Mouse (Mus musculus) forebrain, embryonic 12.5 days (tissue): Measurements from ENCODE around the gene Szt2. TPM values are rescaled to one million over a fixed set of nuclear protein-coding genes. Genes with fewer than 3 reads are reported as not detected.

Source experiments
- ATAC-seq: fragments of 200-750 bp; cut with Nextera tagmentation; 2 replicates; pipeline ENCODE4 v1.8.0; 2017; ENCODE audit warnings: moderate TSS enrichment; ENCODE audit not compliant: low FRiP score
- H3K27ac ChIP-seq: fragments of 300-500 bp; sonication (generic); 2 replicates; pipeline ENCODE4 v1.5.1; 2016; ENCODE audit warnings: mild to moderate bottlenecking
- H3K27me3 ChIP-seq: fragments of 300-500 bp; sonication (generic); 2 replicates; pipeline ENCODE4 v1.6.1; 2016; ENCODE audit warnings: mild to moderate bottlenecking
- H3K36me3 ChIP-seq: fragments of 300-500 bp; sonication (generic); replicated peaks from 2 replicates; pipeline ENCODE4 v1.6.1; 2016; ENCODE audit warnings: mild to moderate bottlenecking
- H3K4me1 ChIP-seq: fragments of 300-500 bp; sonication (generic); 2 replicates; pipeline ENCODE4 v1.6.1; 2016
- H3K4me2 ChIP-seq: fragments of 300-500 bp; sonication (generic); 2 replicates; pipeline ENCODE4 v1.6.1; 2016; ENCODE audit warnings: mild to moderate bottlenecking, moderate library complexity
- H3K4me3 ChIP-seq: fragments of 300-500 bp; sonication (generic); replicated peaks from 2 replicates; pipeline ENCODE4 v1.5.1; 2016; ENCODE audit warnings: mild to moderate bottlenecking
- H3K9ac ChIP-seq: fragments of 300-500 bp; sonication (generic); 2 replicates; pipeline ENCODE4 v1.6.1; 2016; ENCODE audit warnings: mild to moderate bottlenecking
- H3K9me3 ChIP-seq: fragments of 300-500 bp; sonication (generic); 2 replicates; pipeline ENCODE4 v1.6.1; 2016
- WGBS: fragments of 180-500 bp; shearing (Covaris S2); methylation state at CpG from one replicate; pipeline ENCODE4 v1.1.7; 2016; 5-methylcytosine and 5-hydroxymethylcytosine counted together
- polyA plus RNA-seq: library from polyadenylated mRNA; unstranded; fragments of >200 nt; fragmentation: Nextera tagmentation; extraction: Ambion mirVana; gene quantifications from 2 replicates; pipeline ENCODE4 v1.2.1, GENCODE M21; 2016

Szt2 gene
- polyA plus RNA-seq, 1 experiment from 2014 or later: 15.9 TPM

DNA sequence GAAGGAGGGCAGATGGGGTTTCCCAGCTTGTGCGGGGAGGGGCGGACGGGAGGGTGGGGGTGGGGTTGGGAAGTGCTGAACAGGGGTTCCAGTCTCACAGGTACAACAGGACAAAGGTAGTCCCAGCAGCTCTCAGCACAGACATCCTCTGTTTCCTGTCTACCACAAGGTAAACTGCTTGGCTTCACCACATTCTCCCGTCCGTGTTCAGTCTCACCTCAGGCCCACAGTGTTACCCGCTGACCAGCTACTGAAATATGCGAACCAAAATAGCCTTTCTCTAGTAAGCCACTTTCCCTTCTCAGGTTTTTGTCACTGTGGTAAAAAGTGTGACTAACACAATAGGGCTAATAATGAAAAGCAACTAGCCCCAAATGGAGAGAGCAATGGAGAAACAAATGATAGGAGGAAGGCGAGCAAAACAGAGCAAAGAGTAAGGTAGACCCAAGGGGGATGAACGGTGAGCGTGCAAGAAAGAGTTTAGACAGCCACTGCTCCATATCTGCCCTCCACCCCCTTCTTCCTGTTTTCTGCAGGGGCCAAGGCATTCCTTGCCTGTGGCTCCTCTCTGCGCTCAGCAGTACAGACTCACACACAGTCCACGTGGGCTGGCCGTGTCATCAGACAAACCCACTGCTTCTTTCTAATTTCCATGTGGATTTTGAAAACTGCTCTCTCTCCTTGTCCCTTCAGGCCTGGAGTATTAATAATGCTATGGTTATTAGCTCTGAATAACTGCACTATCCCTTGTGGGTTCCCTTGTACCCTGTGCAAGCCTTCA is 61.4 kb downstream of the Szt2 start:
- WGBS: 76% methylated on average over 13 of the region's 13 CpGs

DNA sequence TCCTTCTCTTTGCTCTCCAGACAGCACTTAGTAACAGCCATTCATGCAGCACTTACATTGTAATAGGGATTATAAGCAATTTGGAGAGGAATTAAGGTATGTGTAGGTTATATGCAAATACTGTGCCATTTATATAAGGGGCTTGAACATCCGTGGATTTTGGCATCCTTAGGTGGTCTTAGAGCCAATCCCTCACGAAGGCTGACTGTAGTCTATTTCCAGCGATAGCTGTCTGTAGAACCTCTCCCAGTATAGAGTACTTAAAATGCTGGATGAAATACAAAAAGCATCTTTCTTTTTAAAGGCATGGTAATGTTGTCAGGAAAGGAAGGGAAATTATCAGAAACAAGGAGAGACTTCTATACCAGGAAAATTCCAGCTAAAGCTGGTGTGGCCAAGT is 67.6 kb downstream of the Szt2 start:
- Histone ChIP-seq H3K9me3 (no peaks in the 10 kb centered on the region), H3K36me3 (no peaks in the 10 kb centered on the region), H3K27ac (no peak overlapping the region), H3K9ac (no peak overlapping the region), H3K4me2 (no peak overlapping the region), H3K27me3 (no peaks in the 10 kb centered on the region), H3K4me3 (no peak overlapping the region), H3K4me1 (no peaks in the 10 kb centered on the region)
- WGBS: 80% methylated on average over 3 of the region's 3 CpGs
- no peak for ATAC-seq

More for the DNA sequence above, 61.4 kb downstream of the Szt2 start:
- H3K4me3 ChIP-seq: no peak overlapping the region
- no peaks in the 10 kb centered on the region for H3K36me3 ChIP-seq
- no peaks in the 10 kb centered on the region for H3K27me3 ChIP-seq
- H3K9me3 ChIP-seq: no peaks in the 10 kb centered on the region
- H3K4me1 ChIP-seq: no peaks in the 10 kb centered on the region
- H3K9ac ChIP-seq: no peak overlapping the region
- ATAC-seq: no peak
- H3K4me2 ChIP-seq: no peak overlapping the region
- no peak overlapping the region for H3K27ac ChIP-seq

DNA sequence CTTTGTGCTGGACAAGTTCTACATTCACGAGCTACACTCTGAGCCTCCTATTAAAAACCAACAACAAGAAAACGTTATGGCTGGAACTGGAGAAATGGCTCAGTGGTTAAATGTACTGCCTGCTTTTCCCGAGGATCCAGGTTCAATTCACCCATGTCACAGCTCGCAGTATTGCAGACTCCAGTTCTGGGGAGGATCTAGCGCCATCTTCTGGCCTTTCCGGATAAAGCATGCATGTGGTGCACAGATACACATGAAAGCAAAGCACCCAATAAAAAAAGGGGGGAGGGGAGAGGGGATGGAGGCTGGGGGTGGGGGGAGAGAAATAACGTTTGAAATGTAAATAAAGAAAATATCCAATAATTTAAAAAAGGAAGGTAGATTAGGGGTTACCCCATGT is 72.4 kb downstream of the Szt2 start:
- Histone ChIP-seq H3K4me2 (no peak overlapping the region), H3K9ac (no peak overlapping the region), H3K27me3 (no peaks in the 10 kb centered on the region), H3K4me3 (no peak overlapping the region), H3K36me3 (no peaks in the 10 kb centered on the region), H3K27ac (no peak overlapping the region), H3K9me3 (no peaks in the 10 kb centered on the region), H3K4me1 (no peaks in the 10 kb centered on the region)
- WGBS: 13% methylated on average over 7 of the region's 7 CpGs
- ATAC-seq: peak; percentile 39; the same call in 1 of the 2 replicates

DNA sequence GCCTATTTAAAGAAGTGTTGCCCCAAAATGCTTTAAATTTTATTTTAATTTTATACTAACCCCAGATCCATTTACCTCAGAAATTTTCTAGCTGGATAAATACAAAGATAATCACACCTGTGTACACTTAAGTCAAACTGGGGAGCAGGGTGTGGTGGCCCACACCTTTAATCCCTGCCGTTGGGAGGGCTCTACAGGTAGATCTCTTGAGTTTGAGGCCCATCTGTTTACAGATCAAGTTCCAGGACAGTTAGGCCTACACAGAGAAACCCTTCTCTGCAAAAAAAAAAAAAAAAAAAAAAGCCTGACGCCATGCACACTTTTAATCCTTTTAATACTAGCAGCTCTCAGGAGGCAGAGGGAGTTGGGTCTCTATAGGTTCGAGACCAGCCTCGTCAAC is 73.1 kb downstream of the Szt2 start:
- WGBS: 75% methylated on average over 4 of the region's 4 CpGs
- no peak overlapping the region for H3K4me2 ChIP-seq

DNA sequence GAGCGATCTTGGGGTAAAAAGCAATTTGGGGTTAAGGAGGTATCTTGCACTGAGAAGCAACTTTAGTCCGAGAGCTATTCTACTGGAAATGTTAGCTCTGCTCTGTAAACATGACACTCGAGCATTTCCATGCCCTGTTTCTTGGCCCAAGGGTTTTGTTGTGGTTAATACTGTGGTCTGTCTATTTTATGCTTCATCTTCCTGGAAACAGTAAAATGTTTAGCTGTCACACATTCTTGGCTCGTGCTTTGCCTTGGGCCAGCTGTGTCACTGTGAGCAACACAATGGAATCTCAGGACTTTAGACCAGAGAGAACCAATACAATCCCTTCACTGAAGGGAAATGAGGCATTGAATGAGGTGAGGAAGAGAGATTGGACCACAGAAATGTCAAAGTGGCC is 77.3 kb downstream of the Szt2 start:
- H3K4me1 ChIP-seq: no peaks in the 10 kb centered on the region
- H3K27me3 ChIP-seq: no peaks in the 10 kb centered on the region
- H3K9ac ChIP-seq: no peak overlapping the region
- H3K4me2 ChIP-seq: no peak overlapping the region
- 71% methylated on average over 4 of the region's 4 CpGs for WGBS
- H3K36me3 ChIP-seq: no peaks in the 10 kb centered on the region
- H3K4me3 ChIP-seq: no peak overlapping the region
- no peak overlapping the region for H3K27ac ChIP-seq
- H3K9me3 ChIP-seq: no peaks in the 10 kb centered on the region
- ATAC-seq: no peak

More for the DNA sequence above, 73.1 kb downstream of the Szt2 start:
- no peak overlapping the region for H3K9ac ChIP-seq
- H3K27ac ChIP-seq: no peak overlapping the region
- ATAC-seq: no peak
- H3K36me3 ChIP-seq: no peaks in the 10 kb centered on the region
- H3K4me1 ChIP-seq: no peaks in the 10 kb centered on the region
- no peak overlapping the region for H3K4me3 ChIP-seq
- H3K27me3 ChIP-seq: no peaks in the 10 kb centered on the region
- no peaks in the 10 kb centered on the region for H3K9me3 ChIP-seq

DNA sequence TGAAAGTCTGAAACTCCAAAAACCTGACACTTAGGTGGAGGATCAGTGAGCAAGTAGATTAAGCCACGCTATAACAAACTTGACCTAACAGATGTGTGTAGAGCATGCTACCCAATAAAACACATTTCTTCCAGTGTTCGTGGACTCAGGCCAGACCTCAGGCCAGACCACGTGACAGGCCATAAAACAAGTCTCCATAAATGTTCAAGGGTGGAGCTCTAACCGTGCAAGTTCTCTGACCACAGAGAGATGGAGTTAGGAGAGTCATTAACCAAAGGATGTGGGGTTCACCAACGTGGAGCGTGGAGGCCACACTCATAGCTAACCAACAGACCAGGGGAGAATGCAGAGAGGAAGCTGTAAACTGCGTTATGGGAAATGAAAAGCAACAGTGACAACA is 82.6 kb downstream of the Szt2 start:
- H3K27me3 ChIP-seq: no peaks in the 10 kb centered on the region
- H3K9ac ChIP-seq: no peak overlapping the region
- H3K4me1 ChIP-seq: no peaks in the 10 kb centered on the region
- H3K4me3 ChIP-seq: no peak overlapping the region
- H3K4me2 ChIP-seq: no peak overlapping the region
- 80% methylated on average over 7 of the region's 7 CpGs for WGBS
- H3K9me3 ChIP-seq: no peaks in the 10 kb centered on the region
- no peak overlapping the region for H3K27ac ChIP-seq
- ATAC-seq: no peak
- no peaks in the 10 kb centered on the region for H3K36me3 ChIP-seq

DNA sequence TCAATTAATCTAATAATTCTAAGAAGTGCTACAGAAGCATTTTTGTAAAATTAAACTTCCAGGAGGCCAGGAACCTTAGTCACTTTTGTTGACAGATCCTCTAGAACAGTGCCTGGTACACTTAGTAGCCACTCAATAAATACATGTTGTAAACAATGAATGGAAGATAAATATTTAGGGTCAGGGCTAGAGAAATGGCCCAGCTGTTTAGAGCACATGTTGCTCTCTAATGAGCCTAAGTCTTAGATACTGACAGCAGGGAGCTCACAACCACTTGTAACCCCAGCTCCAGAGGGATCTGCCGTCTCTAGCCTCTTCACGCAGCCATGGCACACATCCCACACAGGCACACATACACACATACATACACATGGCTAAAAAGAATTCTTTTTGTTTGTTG is 88.4 kb downstream of the Szt2 start:
- 0 out of 2 replicates have a peak, but pooled peaks cover 4% of the 10 kb centered on the region for H3K4me1 ChIP-seq
- ATAC-seq: no peak
- WGBS: 82% methylated on average over 2 of the region's 2 CpGs
- H3K27me3 ChIP-seq: no peaks in the 10 kb centered on the region
- H3K9ac ChIP-seq: no peak overlapping the region
- H3K27ac ChIP-seq: no peak overlapping the region
- H3K36me3 ChIP-seq: no peaks in the 10 kb centered on the region
- no peak overlapping the region for H3K4me2 ChIP-seq
- H3K9me3 ChIP-seq: no peaks in the 10 kb centered on the region
- no peak overlapping the region for H3K4me3 ChIP-seq

DNA sequence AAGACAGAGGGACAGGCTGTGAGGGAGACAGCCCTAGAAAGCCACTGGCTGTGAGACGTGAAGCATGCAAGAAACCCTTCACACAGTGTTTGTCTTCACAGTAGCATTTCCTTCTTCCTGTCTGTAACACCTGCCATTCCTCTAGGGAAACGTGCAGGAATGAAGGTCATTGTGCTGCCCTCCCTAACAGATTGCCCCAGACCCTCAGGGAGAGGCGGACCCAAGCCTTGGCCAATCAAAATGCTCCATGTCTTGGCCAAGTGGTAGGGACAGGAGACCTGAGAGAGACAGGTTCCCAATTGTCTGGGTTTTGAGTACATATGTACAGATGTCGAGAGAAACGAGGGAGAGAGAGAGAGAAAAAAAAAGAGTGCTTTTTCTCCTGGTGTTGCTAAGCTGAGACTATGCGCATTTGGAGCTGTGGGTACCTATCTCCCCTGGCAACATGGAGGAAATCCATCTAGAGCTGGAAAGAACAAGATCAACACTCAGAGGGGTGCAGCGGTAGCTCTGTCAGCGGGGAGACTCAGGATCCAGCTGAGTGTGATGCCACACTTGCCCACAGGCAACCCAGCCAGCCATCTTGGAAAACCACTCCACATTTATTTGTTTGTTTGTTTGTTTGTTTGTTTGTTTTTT is 89.2 kb downstream of the Szt2 start:
- H3K9ac ChIP-seq: no peak overlapping the region
- no peak overlapping the region for H3K4me3 ChIP-seq
- no peak overlapping the region for H3K27ac ChIP-seq
- no peak overlapping the region; the same call in 1 of the 2 replicates for H3K4me2 ChIP-seq
- ATAC-seq: no peak
- 0 out of 2 replicates have a peak, but pooled peaks cover 4% of the 10 kb centered on the region for H3K4me1 ChIP-seq
- H3K27me3 ChIP-seq: no peaks in the 10 kb centered on the region
- H3K36me3 ChIP-seq: no peaks in the 10 kb centered on the region
- WGBS: 38% methylated on average over 8 of the region's 8 CpGs
- no peaks in the 10 kb centered on the region for H3K9me3 ChIP-seq

DNA sequence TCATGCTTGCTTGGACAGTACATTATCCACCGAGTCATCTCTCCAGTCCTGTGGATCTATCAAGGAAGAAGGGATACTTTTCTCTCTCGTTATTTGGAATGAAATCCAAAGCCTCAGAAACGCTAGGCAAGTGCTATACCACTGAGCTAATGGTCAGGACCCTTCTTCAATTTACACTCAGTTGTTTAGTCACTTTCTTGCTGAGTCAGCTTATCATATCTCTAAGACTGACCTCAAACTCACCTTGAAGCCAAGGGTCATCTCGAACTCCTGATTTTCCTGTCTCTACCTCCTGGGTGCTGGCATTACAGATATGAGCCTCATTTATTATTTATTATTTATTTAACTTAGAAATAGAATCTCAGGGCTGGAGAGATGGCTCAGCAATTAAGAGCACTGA is 92.4 kb downstream of the Szt2 start:
- Histone ChIP-seq H3K36me3 (no peaks in the 10 kb centered on the region), H3K27ac (no peak overlapping the region), H3K9ac (no peak overlapping the region), H3K27me3 (no peaks in the 10 kb centered on the region), H3K9me3 (0 out of 2 replicates have a peak, but pooled peaks cover 4% of the 10 kb centered on the region), H3K4me3 (no peak overlapping the region), H3K4me2 (no peak overlapping the region), H3K4me1 (0 out of 2 replicates have a peak, but pooled peaks cover 4% of the 10 kb centered on the region)
- 80% methylated on average over 4 of the region's 4 CpGs for WGBS
- ATAC-seq: no peak

DNA sequence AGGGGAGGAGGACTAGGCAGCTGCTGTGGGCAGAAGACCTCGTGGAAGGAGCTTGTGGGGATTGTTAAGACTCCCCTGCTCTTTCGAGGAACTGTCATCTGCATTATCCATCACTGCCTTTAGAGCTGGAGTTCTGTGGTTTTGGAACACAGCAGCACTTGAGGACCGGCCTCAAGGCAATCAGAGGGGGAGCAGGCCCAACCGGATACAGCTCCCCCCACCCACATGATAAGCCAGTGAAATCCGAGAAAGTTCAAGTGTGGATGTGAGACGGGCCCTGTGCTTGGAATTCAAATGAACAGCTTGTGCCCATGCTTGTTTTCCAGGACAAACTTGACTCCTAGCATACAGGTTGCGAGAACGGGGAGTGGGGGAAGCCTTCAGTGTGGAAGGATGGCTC is 93.8 kb downstream of the Szt2 start:
- H3K27me3 ChIP-seq: no peaks in the 10 kb centered on the region
- no peak overlapping the region for H3K27ac ChIP-seq
- no peak for ATAC-seq
- H3K9ac ChIP-seq: no peak overlapping the region
- no peaks in the 10 kb centered on the region for H3K36me3 ChIP-seq
- WGBS: 72% methylated on average over 8 of the region's 8 CpGs
- 0 out of 2 replicates have a peak, but pooled peaks cover 4% of the 10 kb centered on the region for H3K9me3 ChIP-seq
- no peak overlapping the region for H3K4me3 ChIP-seq
- H3K4me1 ChIP-seq: 0 out of 2 replicates have a peak, but pooled peaks cover 4% of the 10 kb centered on the region
- no peak overlapping the region for H3K4me2 ChIP-seq
